Mouse (Mus musculus) cerebellum, postnatal 10 days (tissue): Measurements from ENCODE around the gene E130116L18Rik.
"Not testable (repeated sequence)": the region's sequence is repeated elsewhere in the genome, so short reads cannot be mapped to it uniquely, and the experiment has no call there.

ENCODE experiments used
- DNase-seq, 2 experiments: peaks; one replicate each; pipeline ENCODE4 v3.0.0; 2021; ENCODE audit warnings: mixed read lengths in 2 of 2

The E130116L18Rik gene

DNA sequence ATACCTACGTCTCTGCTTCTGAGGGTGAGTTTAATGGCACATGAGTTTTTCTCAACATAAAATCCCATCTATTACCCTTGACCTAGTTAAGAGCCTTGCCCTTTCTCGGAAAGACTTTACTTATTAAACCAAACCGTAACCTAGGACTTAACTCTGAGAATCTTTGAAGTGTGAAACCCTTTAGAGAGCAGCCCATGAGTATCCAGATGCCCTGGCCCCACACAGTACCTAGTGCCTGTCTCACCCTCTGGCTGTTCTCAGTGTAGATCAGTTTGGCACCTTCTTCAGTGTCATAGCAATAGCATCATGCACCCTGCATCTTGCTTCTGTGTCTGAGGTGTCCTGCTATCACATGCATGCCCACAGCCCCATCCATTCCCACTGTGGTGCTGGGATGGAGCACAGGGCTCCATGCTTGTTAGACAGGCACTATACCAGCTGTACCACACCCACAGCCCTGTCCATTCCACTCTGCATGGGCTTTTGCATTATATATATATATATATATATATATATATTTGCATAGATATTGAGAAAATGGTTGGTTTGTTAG lies 42.9 kb downstream of the E130116L18Rik start:
- no peak for DNase-seq

GRCm38 (mm10) chr5:25179284-25179683 lies 43.7 kb downstream of the E130116L18Rik start:
- peak in 1 of 2 experiments; percentile 8 for DNase-seq

GRCm38 (mm10) chr5:25178543-25178942 lies 44.4 kb downstream of the E130116L18Rik start:
- DNase-seq, result not testable (repeated sequence)

- not testable (repeated sequence) for DNase-seq
These were observed 45.0 kb downstream of the E130116L18Rik start for GRCm38 (mm10) chr5:25177937-25178336.
